Mouse (Mus musculus): Measurements from ENCODE around the gene Il12rb2.

DNA sequence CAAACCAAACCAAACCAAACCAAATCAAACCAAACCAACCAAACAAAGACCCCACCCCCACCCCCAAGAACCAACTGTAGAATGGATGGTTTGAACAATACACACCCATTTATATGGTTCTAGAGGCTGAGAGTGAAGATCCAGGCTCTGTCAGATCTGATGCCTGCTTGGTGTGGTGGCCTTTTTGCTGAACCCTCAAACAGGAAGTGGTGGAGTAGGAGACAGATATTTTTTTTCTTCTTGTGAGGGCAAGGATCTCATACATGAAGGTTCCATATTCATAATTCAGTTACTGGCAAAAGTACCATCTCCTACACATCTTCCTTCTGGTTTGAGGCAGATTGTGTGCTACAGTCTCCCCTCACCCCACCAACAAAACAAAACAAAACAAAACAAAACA, 36.5 kb downstream of the Il12rb2 start:
- no peak for TF ChIP-seq EP300 (IDR thresholded peaks at IDR 0.05; ENCODE audit: low read depth)
- no peak for TF ChIP-seq CTCF (IDR thresholded peaks at IDR 0.05; ENCODE audit: low read depth)
